Mouse (Mus musculus): ENCODE data around the gene Serpinb3b.
"Not testable (repeated sequence)": the region's sequence is repeated elsewhere in the genome, so short reads cannot be mapped to it uniquely, and the experiment has no call there.

- TF ChIP-seq CTCF (IDR thresholded peaks at IDR 0.05; ENCODE audit: extremely low read depth, insufficient read length, insufficient replicate concordance, low read depth, low read length); POLR2A (IDR thresholded peaks at IDR 0.05; ENCODE audit: low read depth, low read length): not testable (repeated sequence)
These were observed 150.7 kb downstream of the Serpinb3b start for GRCm38 (mm10) chr1:107127453-107127852.
